Mouse (Mus musculus): ENCODE measurements around the gene Scrn3.

DNA sequence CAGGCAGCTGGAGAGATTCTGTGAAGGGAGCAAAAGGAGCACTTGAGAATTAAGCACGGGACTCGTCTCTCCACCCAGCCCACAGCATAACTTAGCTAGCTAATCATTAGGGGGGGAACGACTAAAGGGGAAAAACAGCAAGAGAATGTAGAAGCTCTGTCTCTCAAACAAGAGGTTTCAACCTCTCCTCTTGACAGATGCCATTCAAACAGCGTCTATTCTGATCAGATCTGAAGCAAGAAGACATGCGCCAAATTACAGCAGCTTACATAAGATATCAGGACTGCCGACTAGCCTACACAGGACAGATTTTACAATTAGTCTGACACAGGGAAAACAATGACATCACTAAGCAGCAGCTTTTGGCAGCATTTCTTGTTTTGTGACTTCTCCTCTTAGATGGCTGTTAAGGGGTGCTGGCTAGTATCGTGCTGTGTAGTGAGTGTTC is 39.5 kb downstream of the Scrn3 start:
- no peak for TF ChIP-seq CTCF (IDR thresholded peaks at IDR 0.05; ENCODE audit: control insufficient read depth, insufficient read depth, insufficient replicate concordance, low read depth, low read length)
- no peak for TF ChIP-seq POLR2A (IDR thresholded peaks at IDR 0.05; ENCODE audit: control insufficient read depth, low read depth, low read length)

All from testis, adult 2 months (tissue).